Mouse (Mus musculus): ENCODE data around the gene 4931409K22Rik. TPM values are rescaled to one million over a fixed set of nuclear protein-coding genes. Genes with fewer than 3 reads are reported as not detected.

Gene 4931409K22Rik
- polyA plus RNA-seq, 1 experiment, result not detected

- Histone ChIP-seq H3K36me3 (ENCODE audit: control insufficient read depth, insufficient read depth) (peaks cover 24% of the 10 kb centered on the region), H3K4me3 (ENCODE audit: insufficient read depth, poor library complexity, severe bottlenecking) (peak within 1 kb of the TSS; percentile 84), H3K79me2 (ENCODE audit: control insufficient read depth, insufficient read depth) (peaks cover 37% of the 10 kb centered on the region), H3K27me3 (ENCODE audit: control insufficient read depth, insufficient read depth, insufficient read length) (no peaks in the 10 kb centered on the region), H3K79me3 (ENCODE audit: low read depth) (peaks cover 22% of the 10 kb centered on the region), H3ac (ENCODE audit: control insufficient read depth, insufficient read length, low read depth) (peak within 1 kb of the TSS; percentile 82)
- TF ChIP-seq CEBPB (IDR thresholded peaks at IDR 0.05; ENCODE audit: low read depth) (no peak), MAX (IDR thresholded peaks at IDR 0.05) (no peak), USF1 (IDR thresholded peaks at IDR 0.05; ENCODE audit: low read depth) (no peak), MYOD1 (IDR thresholded peaks at IDR 0.05; ENCODE audit: control insufficient read depth, insufficient read length, low read depth) (no peak), FOSL1 (IDR thresholded peaks at IDR 0.05; ENCODE audit: insufficient read depth, low read length, poor library complexity, severe bottlenecking) (no peak), MYOG (IDR thresholded peaks at IDR 0.05; ENCODE audit: control insufficient read depth, extremely low read depth, insufficient read length) (no peak), CTCF (IDR thresholded peaks at IDR 0.05; ENCODE audit: control insufficient read depth, insufficient read depth, insufficient read length) (no peak)
Observed at GRCm38 (mm10) chr5:24586547-24587199, 30.1 kb upstream of the 4931409K22Rik start, which contains the start of gene Chpf2. Chpf2 (plus strand) TSS chr5:24586741.

GRCm38 (mm10) chr5:24586106-24586505 lies 29.5 kb upstream of the 4931409K22Rik start:
- peaks cover 37% of the 10 kb centered on the region for H3K79me2 ChIP-seq (ENCODE audit: control insufficient read depth, insufficient read depth)
- peak overlapping the region; percentile 84 for H3K4me3 ChIP-seq (ENCODE audit: insufficient read depth, poor library complexity, severe bottlenecking)
- H3ac ChIP-seq (ENCODE audit: control insufficient read depth, insufficient read length, low read depth), result peak overlapping the region; percentile 49
- peaks cover 22% of the 10 kb centered on the region for H3K79me3 ChIP-seq (ENCODE audit: low read depth)
- TF ChIP-seq FOSL1 (IDR thresholded peaks at IDR 0.05; ENCODE audit: insufficient read depth, low read length, poor library complexity, severe bottlenecking) (no peak), USF1 (IDR thresholded peaks at IDR 0.05; ENCODE audit: low read depth) (peak; percentile 55)
- H3K36me3 ChIP-seq (ENCODE audit: control insufficient read depth, insufficient read depth), result peaks cover 20% of the 10 kb centered on the region
- no peaks in the 10 kb centered on the region for H3K27me3 ChIP-seq (ENCODE audit: control insufficient read depth, insufficient read depth, insufficient read length)

DNA sequence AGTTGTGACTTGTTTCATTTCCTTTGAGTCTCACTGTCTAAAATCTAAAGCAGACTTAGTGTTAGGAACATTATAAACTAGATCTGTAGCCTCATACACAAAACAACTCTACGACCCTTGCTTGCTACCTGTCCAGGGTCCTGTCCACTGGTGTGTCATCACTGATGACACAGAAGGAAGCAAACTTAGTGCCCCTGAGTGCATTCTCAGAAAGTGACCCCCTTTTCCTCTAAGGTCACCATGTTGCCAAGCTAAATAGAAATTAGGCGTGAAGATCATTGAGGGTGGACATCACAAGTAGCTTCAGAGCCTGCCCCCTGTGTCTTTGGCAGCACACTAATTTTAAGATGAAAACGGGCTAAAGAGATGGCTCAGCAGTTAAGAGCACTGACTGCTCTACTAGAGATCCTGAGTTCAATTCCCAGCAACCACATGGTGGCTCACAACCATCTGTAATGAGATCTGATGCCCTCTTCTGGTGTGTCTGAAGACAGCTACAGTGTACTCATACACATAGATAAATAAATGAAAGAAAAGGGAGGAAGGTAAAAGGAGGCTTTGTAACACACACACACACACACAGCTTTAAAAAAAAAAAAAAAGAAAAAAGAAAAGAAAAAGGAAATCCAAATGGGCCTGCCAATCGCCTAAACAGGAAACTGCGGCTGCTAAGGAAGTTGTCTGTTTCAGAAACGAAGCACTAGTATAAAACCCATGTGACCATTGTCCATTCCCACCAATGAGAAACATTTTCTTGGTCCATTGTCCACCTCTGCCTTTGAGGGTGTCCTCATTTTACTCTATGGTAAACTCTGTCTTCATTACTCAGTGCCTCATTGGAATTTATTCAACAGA lies 21.7 kb upstream of the 4931409K22Rik start:
- Histone ChIP-seq H3K27me3 (ENCODE audit: control insufficient read depth, insufficient read depth, insufficient read length) (no peaks in the 10 kb centered on the region), H3K4me3 (ENCODE audit: insufficient read depth, poor library complexity, severe bottlenecking) (peak overlapping the region; percentile 40), H3K79me2 (ENCODE audit: control insufficient read depth, insufficient read depth) (peaks cover 38% of the 10 kb centered on the region), H3K79me3 (ENCODE audit: low read depth) (peaks cover 15% of the 10 kb centered on the region), H3K36me3 (ENCODE audit: control insufficient read depth, insufficient read depth) (peaks cover 28% of the 10 kb centered on the region), H3ac (ENCODE audit: control insufficient read depth, insufficient read length, low read depth) (peak overlapping the region; percentile 41)
- no peak for TF ChIP-seq CEBPB (IDR thresholded peaks at IDR 0.05; ENCODE audit: low read depth)
- TF ChIP-seq USF1 (IDR thresholded peaks at IDR 0.05; ENCODE audit: low read depth), result no peak
- TF ChIP-seq CTCF (IDR thresholded peaks at IDR 0.05; ENCODE audit: control insufficient read depth, insufficient read depth, insufficient read length), result no peak
- no peak for TF ChIP-seq MYOD1 (IDR thresholded peaks at IDR 0.05; ENCODE audit: control insufficient read depth, insufficient read length, low read depth)
- TF ChIP-seq MYOG (IDR thresholded peaks at IDR 0.05; ENCODE audit: control insufficient read depth, extremely low read depth, insufficient read length), result no peak
- no peak for TF ChIP-seq FOSL1 (IDR thresholded peaks at IDR 0.05; ENCODE audit: insufficient read depth, low read length, poor library complexity, severe bottlenecking)
- no peak for TF ChIP-seq MAX (IDR thresholded peaks at IDR 0.05)

- H3K27me3 ChIP-seq (ENCODE audit: control insufficient read depth, insufficient read depth, insufficient read length), result no peaks in the 10 kb centered on the region
- peaks cover 37% of the 10 kb centered on the region for H3K36me3 ChIP-seq (ENCODE audit: control insufficient read depth, insufficient read depth)
- H3K79me2 ChIP-seq (ENCODE audit: control insufficient read depth, insufficient read depth), result peaks cover 46% of the 10 kb centered on the region
- H3K79me3 ChIP-seq (ENCODE audit: low read depth), result peaks cover 15% of the 10 kb centered on the region
- no peak for TF ChIP-seq CTCF (IDR thresholded peaks at IDR 0.05; ENCODE audit: control insufficient read depth, insufficient read depth, insufficient read length)
- TF ChIP-seq MAX (IDR thresholded peaks at IDR 0.05), result peak; percentile 51
- TF ChIP-seq CEBPB (IDR thresholded peaks at IDR 0.05; ENCODE audit: low read depth), result peak; percentile 82
- H3ac ChIP-seq (ENCODE audit: control insufficient read depth, insufficient read length, low read depth), result peak within 1 kb of the TSS; percentile 64
- H3K4me3 ChIP-seq (ENCODE audit: insufficient read depth, poor library complexity, severe bottlenecking), result peak within 1 kb of the TSS; percentile 97
Observed at GRCm38 (mm10) chr5:24577183-24577929, 20.7 kb upstream of the 4931409K22Rik start, which contains the start of gene Abcf2. Abcf2 (minus strand) TSS chr5:24577467.

DNA sequence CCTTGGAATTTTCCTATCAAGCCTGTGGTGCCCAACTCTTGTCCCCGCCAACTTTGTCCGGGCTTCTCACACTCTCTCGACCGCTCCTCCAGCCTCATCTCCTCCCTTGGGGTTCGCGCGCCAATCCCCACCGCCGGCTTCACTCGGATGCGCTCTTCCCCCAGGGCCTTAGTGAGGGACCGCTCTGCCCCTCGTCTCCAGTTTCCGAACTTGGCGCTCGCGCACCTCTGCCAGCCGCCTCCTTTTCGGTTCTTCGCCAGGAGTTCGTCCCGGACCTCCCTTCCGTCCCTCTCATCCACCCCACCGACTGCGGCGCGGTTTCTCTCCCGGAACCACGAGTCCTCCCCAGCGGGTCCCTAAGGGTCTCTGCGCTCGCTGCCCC lies 20.2 kb upstream of the 4931409K22Rik start:
- no peaks in the 10 kb centered on the region for H3K27me3 ChIP-seq (ENCODE audit: control insufficient read depth, insufficient read depth, insufficient read length)
- peak overlapping the region; percentile 97 for H3K4me3 ChIP-seq (ENCODE audit: insufficient read depth, poor library complexity, severe bottlenecking)
- H3ac ChIP-seq (ENCODE audit: control insufficient read depth, insufficient read length, low read depth), result peak overlapping the region; percentile 64
- H3K79me3 ChIP-seq (ENCODE audit: low read depth), result peaks cover 17% of the 10 kb centered on the region
- TF ChIP-seq MYOG (IDR thresholded peaks at IDR 0.05; ENCODE audit: control insufficient read depth, extremely low read depth, insufficient read length) (no peak), FOSL1 (IDR thresholded peaks at IDR 0.05; ENCODE audit: insufficient read depth, low read length, poor library complexity, severe bottlenecking) (no peak), USF1 (IDR thresholded peaks at IDR 0.05; ENCODE audit: low read depth) (no peak), CTCF (IDR thresholded peaks at IDR 0.05; ENCODE audit: control insufficient read depth, insufficient read depth, insufficient read length) (no peak), MAX (IDR thresholded peaks at IDR 0.05) (no peak), CEBPB (IDR thresholded peaks at IDR 0.05; ENCODE audit: low read depth) (no peak), MYOD1 (IDR thresholded peaks at IDR 0.05; ENCODE audit: control insufficient read depth, insufficient read length, low read depth) (no peak)
- peaks cover 46% of the 10 kb centered on the region for H3K79me2 ChIP-seq (ENCODE audit: control insufficient read depth, insufficient read depth)
- H3K36me3 ChIP-seq (ENCODE audit: control insufficient read depth, insufficient read depth), result peaks cover 43% of the 10 kb centered on the region
